Mouse (Mus musculus) cerebellum, postnatal 25 days (tissue): ENCODE results near the gene Hoxc12.

Experiments
- DNase-seq, 2 experiments: peaks; one replicate each; pipeline ENCODE4 v3.0.0; 2021; ENCODE audit warnings: mixed read lengths in 2 of 2

The Hoxc12 gene

GRCm38 (mm10) chr15:102936279-102936972 is at the start of gene Hoxc12:
Hoxc12 (plus strand) TSS chr15:102936757.
- no peak for DNase-seq

- DNase-seq = no peak
These were observed 41.4 kb upstream of the Hoxc12 start for GRCm38 (mm10) chr15:102895115-102895514.

- no peak for DNase-seq
These were observed 31.6 kb upstream of the Hoxc12 start for GRCm38 (mm10) chr15:102904946-102905345.

- DNase-seq = no peak
These were observed 27.0 kb upstream of the Hoxc12 start for GRCm38 (mm10) chr15:102909536-102909935.

GRCm38 (mm10) chr15:102910038-102910437 is 26.5 kb upstream of the Hoxc12 start:
- no peak for DNase-seq

- DNase-seq = no peak
These were observed 26.0 kb upstream of the Hoxc12 start for GRCm38 (mm10) chr15:102910496-102911095.

GRCm38 (mm10) chr15:102913038-102913585 is 23.4 kb upstream of the Hoxc12 start:
- DNase-seq = no peak

- no peak for DNase-seq
These were observed 18.5 kb upstream of the Hoxc12 start for GRCm38 (mm10) chr15:102917972-102918572.

- DNase-seq = no peak
These were observed 17.8 kb upstream of the Hoxc12 start for GRCm38 (mm10) chr15:102918611-102919265.

- no peak for DNase-seq
These were observed 17.0 kb upstream of the Hoxc12 start for GRCm38 (mm10) chr15:102919336-102920180.

- no peak for DNase-seq
These were observed 15.9 kb upstream of the Hoxc12 start for GRCm38 (mm10) chr15:102920619-102921018.

- DNase-seq = no peak
These were observed 15.2 kb upstream of the Hoxc12 start, which contains the start of gene Hoxc13 for GRCm38 (mm10) chr15:102921053-102922011. Hoxc13 (plus strand) TSS chr15:102921103.

- no peak for DNase-seq
These were observed 14.6 kb upstream of the Hoxc12 start for GRCm38 (mm10) chr15:102922012-102922362.

- DNase-seq = no peak
These were observed 13.7 kb upstream of the Hoxc12 start for GRCm38 (mm10) chr15:102922636-102923500.

GRCm38 (mm10) chr15:102927032-102927645 is 9.4 kb upstream of the Hoxc12 start:
- no peak for DNase-seq

GRCm38 (mm10) chr15:102931706-102932358 is 4.7 kb upstream of the Hoxc12 start:
- no peak for DNase-seq

GRCm38 (mm10) chr15:102934438-102934837 is 2.1 kb upstream of the Hoxc12 start:
- DNase-seq = no peak

GRCm38 (mm10) chr15:102934897-102935296 is 1.7 kb upstream of the Hoxc12 start:
- no peak for DNase-seq

- DNase-seq = no peak
These were observed 594 bp downstream of the Hoxc12 start for GRCm38 (mm10) chr15:102937036-102937666.
